Mouse (Mus musculus): ENCODE data around the gene Iqgap2.

Iqgap2 gene

GRCm38 (mm10) chr13:95774966-95775696 is 116.6 kb downstream of the Iqgap2 start:
- no peak for DNase-seq

DNA sequence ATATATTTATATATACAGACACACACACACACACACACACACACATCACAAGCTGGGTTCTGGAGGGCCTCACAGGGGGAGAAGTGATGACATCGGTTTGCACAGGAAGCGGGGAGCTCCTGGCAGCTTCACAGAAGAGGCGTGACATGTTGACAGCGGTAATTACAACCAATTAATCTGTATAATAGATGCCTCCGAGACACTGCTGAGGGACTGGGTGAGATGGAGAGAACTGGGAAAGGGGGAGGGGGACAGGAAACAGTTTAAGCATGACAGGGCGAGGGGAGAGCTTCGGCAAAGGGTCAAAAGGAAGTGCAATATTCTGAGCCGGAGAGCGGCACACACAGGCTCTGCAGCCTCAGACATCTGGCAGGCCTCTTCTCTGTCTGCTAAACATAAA is 126.7 kb downstream of the Iqgap2 start:
- DNase-seq = peak; percentile 90

GRCm38 (mm10) chr13:95763876-95764517 is 127.7 kb downstream of the Iqgap2 start:
- DNase-seq = no peak

- DNase-seq = peak; percentile 61
These were observed 131.9 kb downstream of the Iqgap2 start for GRCm38 (mm10) chr13:95759810-95760209.

DNA sequence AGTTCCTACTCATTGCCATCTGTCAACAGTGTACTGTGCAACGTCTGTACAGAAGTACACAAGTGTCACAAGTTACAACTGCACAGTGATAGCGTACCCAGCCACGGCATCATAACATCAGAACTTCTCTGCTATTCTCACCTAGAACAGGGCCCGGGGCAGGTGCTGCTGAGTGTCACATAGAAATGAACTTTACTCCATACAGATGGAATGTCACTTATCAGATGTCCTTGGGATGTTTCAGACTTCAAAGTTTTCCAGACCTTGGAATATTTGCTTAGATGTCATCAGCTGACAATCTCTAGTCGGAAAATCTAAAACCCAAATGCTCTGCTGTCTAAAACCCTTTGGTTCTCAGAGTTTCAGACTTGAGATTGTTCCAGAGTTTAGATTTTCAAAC is 137.4 kb downstream of the Iqgap2 start:
- DNase-seq = no peak

GRCm38 (mm10) chr13:95752386-95752785 is 139.3 kb downstream of the Iqgap2 start:
- peak; percentile 86 for DNase-seq

- DNase-seq = peak; percentile 52
These were observed 144.2 kb downstream of the Iqgap2 start for GRCm38 (mm10) chr13:95747541-95747940.

- peak; percentile 4 for DNase-seq
These were observed 144.6 kb downstream of the Iqgap2 start for GRCm38 (mm10) chr13:95747101-95747500.

DNA sequence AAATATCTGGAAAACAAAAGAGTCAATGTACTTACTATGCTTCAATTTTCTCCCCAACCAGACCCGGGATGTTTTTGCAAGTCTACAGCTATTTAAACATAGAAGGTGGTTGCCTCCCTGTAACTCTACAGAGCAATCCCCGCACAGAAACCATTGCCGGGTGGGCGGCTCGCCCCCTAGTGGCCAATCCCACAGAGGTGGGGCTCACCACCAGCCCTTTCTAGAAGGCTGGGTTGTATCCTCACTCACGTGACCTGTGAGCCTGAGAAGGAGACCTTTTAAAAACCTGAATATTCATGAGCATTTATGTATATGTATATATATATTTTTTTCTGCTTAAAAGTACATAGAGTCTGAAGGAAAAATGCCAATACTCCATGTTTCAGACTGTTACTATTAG is 145.2 kb downstream of the Iqgap2 start:
- DNase-seq = peak; percentile 88

DNA sequence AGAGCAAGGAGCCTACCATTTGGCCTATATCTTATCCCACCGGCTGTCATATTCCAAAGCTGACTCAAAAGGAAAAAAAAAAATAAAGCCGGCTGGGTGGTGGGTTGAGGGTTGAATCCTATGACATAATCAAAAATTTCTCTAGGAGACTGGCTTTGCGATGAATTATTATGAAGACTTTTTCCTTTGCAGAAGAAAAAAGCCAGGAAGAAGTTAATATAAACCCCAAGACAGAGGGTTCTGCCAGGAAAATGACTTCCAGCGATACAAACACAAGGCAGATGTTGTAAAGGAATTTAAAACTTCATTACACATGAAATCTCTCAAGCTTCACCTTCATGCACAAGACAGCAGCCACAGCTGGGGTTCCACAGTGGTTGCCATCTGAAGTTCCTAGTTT is 146.3 kb downstream of the Iqgap2 start:
- peak; percentile 15 for DNase-seq

DNA sequence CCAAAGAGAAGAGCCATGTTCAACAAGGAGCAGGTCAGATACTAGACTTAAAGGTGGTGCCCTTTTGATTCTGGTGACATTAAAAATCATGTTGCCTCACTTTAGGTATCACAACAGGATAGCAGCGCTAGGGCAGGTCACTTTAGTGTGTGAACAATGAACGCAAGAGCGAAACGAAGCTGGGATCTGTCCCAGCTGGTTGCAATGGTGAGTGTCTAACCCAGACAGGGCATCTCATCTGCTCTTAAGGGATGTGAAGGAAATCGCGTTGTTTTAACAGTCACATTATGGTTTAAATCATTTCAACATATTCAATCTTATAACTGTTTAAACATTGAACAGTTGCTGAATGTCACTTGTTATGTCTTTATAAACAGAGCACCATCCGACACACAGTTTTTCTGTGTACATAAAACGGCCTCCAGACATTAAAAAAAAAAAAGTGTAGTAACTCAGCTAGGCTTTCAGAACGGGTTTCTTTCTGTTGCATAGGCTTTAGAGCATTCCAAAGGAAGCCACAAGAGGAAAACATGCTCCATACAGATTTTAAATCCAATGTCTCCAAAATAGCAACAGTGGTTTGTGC is 148.7 kb downstream of the Iqgap2 start:
- DNase-seq = peak; percentile 64

DNA sequence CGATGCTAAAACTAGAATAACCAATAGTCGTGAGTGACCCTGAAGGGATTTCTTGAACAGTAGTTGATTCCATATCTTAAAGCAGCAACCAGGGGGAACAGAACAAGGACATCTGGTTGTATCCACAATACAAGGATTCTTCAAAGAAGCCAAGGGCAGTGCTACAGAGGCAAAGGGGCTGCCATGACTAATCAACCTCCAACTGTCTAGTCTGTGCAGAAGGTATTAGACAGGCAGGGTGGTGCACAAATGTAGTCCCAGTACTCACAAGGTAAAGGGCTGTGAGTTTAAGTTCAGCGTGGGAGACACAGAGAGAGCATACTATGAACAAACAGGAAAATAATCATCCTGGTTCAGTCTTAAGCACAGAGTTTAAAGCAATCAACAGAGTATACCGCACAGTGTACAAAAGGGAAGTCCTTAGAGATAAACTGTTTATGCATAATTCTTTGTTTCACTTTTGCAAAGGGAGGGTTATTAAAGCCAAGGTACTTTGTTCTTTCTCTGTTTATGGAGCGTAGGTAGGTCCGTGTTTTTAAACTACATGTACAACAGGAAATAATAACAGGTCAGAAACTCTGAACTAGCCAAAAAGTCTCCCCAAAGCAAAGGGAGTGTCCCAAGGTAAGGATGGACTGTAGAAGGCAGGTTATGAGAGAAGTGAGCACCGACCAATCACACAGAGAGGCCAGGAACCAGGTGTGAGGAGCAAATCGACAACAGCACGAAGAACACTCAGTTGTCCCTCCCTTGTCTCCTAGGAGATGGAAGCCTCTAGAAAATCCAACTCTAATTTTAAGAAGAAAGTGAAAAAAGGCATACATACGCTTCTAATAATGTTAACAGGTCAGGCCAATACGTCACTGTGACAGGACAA is 149.7 kb downstream of the Iqgap2 start:
- peak; percentile 64 for DNase-seq

DNA sequence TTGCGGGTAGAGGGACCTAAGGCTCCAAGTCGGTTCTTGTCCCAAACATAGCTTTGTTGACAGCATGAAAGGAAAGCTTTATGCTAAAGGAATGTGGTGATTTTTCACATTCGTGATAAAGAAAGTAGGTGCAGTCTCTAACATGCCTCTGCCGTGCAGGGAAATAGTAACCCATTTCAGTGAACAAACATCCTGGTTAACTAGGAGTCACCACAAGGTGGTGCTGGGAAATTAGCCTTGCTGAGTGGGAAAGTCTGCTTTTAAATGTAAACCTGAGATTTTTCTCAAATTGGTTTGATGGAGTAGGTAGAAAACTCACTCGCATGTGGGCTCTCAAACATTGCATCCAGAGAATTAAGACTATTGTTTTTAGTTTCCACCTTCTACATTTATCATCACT is 152.1 kb downstream of the Iqgap2 start:
- DNase-seq = peak; percentile 76

GRCm38 (mm10) chr13:95730491-95730890 is 161.2 kb downstream of the Iqgap2 start:
- no peak for DNase-seq

DNA sequence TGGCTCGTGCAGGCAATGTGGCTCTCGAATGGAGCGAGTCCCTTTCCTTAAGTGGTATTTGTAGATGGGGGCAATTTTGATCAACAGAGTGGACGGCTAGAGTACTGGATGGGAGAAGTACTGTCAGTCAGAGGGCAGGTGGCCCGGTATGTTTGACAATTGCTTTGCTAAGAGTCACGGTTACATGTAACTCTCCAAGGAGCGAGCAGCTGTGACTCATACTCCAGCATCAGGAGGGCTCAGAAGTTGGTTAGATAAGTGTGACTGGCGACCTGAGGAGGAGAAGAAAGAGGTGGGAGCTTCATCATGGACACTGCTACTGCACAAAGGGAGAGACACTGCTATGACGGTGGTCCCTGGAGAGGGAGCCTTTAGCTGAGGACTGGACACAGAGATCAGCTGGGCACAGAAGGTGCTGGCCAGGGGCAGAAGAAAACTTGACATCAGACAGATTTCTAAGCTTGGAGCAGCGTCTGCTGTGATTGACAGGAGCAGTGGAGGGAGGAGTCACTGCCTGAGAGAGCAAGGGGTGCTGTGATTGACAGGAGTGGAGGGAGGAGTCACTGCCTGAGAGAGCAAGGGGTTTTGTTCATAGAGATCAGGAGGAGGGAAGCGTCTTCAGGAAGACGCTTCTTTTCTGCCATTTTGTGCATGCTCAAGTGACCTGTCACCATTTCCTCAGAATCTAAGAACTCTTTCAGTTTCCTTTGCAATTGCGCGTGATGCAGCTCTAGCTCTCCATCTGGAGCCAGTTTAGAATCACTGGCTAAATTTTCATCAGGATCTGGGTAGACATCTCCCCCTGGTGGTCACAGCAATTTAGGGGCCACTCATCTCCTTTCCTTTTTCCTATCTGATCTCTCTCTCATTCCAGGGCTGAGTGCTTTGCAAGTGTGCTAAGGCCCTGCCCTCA is 172.1 kb downstream of the Iqgap2 start:
- peak; percentile 90 for DNase-seq

DNA sequence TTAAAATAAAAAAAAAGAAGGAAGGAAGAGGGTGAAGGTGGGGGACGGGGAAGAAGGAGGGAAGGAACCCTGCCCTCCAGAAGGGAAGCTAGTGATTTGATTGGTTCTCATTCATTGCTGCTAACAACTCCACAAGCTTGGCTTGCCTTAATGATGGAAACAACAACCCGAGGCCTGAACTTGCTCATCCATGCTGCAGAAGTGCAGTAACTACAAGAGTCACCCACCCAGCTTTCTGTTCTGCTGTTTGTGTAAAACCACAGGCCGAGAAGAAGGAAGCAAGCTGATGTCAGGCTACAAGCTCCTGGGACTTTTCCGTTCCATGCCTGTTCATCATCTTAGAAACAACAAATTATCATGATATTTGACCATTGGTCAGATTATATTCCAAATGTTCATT is 176.4 kb downstream of the Iqgap2 start:
- DNase-seq = peak; percentile 60

- DNase-seq = peak; percentile 79
These were observed 177.3 kb downstream of the Iqgap2 start for GRCm38 (mm10) chr13:95714271-95714975.

DNA sequence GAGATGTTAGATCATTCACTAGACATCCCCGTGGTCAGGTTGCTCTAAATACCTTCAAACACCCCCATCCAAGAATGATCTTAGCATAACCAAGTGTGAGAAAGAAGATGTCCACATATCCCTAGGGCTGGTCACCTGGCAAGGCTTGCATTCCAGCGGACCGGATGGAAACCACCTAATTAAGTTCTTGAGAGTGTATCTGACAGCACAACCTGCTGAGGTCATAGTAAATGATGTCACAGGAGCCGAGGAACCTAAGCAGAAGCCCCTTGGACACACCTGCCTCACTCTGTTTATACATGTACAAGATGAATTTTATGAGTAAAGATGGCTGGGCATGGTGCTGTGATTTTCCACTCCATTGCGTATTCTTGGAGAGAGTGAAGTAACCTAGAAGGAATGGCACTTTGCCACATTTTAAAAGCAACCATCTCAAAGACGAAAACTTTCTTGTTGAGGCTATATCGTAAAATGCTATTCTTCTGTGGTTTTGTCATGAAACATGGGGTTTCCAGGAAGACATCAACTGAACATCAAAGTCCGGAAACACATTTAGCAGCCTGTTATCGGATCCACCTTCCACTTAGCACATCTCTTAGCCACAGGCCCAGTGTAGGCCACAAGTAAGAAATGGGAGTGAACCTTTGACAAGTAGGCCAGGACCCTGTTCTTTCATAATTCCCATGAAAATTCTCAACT is 179.0 kb downstream of the Iqgap2 start:
- DNase-seq = peak; percentile 51

- DNase-seq = peak; percentile 5
These were observed 179.7 kb downstream of the Iqgap2 start for GRCm38 (mm10) chr13:95712054-95712453.

DNA sequence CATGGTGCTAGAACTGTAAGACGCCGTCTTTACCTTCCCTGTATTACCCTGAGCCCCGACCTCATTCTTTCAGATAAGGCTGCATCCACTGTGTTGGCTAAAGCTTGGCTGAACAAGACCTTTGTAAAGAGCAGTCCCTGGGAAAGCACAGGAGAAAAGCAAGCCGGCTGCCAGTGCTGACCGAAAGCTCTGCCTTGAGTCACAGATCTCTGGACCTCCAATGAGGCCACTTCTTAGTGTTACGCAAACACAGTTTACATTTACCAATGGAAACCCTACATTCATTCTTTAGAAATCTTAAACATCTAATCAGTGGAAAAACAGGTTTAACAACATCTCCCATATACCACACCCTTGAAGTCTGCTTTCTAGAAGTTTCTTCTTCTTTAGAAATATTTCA is 186.1 kb downstream of the Iqgap2 start:
- peak; percentile 46 for DNase-seq

DNA sequence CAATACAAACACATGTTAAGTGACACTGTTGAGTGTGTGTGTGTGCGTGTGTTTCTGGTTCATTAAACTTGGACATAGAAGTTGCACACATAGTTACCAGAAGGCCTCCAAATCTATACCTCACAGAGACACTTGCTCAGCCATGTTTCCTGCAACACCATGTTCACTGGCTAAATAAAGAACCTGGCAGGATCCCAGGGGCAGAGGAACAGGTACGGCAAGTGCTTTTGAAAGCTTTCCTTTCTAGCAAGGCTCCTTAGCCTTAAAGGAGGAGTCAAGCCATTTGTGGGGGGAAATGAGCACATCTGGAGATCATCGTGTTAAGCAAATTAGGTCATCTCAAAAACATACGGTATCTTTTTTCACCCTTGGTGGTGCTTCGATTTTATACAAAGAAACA is 188.3 kb downstream of the Iqgap2 start:
- no peak for DNase-seq

All from heart, adult 11 months (tissue).